Mouse (Mus musculus): ENCODE measurements around the gene Sh3gl2.

GRCm38 (mm10) chr4:85376610-85377009, 171.7 kb downstream of the Sh3gl2 start:
- TF ChIP-seq CTCF (IDR thresholded peaks at IDR 0.05; ENCODE audit: low read depth), result no peak
- TF ChIP-seq EP300 (IDR thresholded peaks at IDR 0.05; ENCODE audit: low read depth), result no peak

All from liver, embryonic 14.5 days (tissue).